Mouse (Mus musculus): Measurements from ENCODE around the gene Eno3.

DNA sequence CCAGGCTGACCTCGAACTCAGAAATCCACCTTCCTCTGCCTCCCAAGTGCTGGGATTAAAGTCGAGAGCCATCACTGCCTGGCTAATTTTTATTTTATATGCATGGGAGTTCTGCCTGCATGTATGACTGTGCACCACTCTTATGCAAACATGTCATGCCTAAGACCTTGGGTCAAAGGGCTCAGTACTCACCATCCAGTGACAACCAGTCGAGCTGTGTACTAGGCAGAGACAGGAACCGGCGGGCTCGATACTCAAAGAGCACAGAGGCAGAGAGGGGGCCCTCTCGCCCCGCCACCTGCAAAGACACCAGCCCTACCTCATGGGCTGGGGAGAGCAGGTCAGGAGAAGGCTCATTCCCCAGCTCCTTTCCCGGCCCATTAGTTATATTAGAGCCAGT lies 21.1 kb downstream of the Eno3 start:
- TF ChIP-seq CTCF (IDR thresholded peaks at IDR 0.05; ENCODE audit: borderline replicate concordance, control insufficient read depth, extremely low read depth, insufficient read depth, low read length, poor library complexity) (no peak), POLR2A (IDR thresholded peaks at IDR 0.05; ENCODE audit: control insufficient read depth, extremely low read depth, insufficient read depth, low read length, poor library complexity) (no peak)

All from thymus, adult 2 months (tissue).